In genomic region chr11:109610046-109610794, GRCm38 (mm10) we compare ENCODE assay signal across 8 mouse cellular contexts. TPM values are rescaled to one million over a fixed set of nuclear protein-coding genes. Genes with fewer than 3 reads are reported as not detected.
A peak's percentile ranks its signal among the peaks of the same experiment; 100 is the strongest.
DNase-seq lines count a peak whose midpoint lies in the region; ATAC-seq lines count a peak whose summit lies in the region.

No protein-coding gene starts in this region.

- H3K4me2 ChIP-seq in embryonic facial prominence, embryonic 12.5 days (replicated peaks) = peak overlapping the region; percentile 78
- H3K4me2 ChIP-seq in intestine, embryonic 15.5 days (replicated peaks) = peak overlapping the region; percentile 86

- H3K9ac ChIP-seq in embryonic facial prominence, embryonic 12.5 days = peak overlapping the region; percentile 72
- H3K9ac ChIP-seq in intestine, embryonic 15.5 days = peak overlapping the region; percentile 82

- WGBS in embryonic facial prominence, embryonic 12.5 days = 8% methylated on average over 9 of the region's 9 CpGs
- WGBS in intestine, embryonic 15.5 days = 10% methylated on average over 9 of the region's 9 CpGs
- 37% methylated on average over 9 of the region's 9 CpGs for WGBS in macrophage (ENCODE audit: missing documents)

- peaks cover 24% of the 10 kb centered on the region for H3K36me3 ChIP-seq in megakaryocyte, embryonic 14.5 days (replicated peaks; ENCODE audit: low read length)
- no peaks in the 10 kb centered on the region for H3K36me3 ChIP-seq in embryonic facial prominence, embryonic 12.5 days
- no peaks in the 10 kb centered on the region for H3K36me3 ChIP-seq in intestine, embryonic 15.5 days
- H3K36me3 ChIP-seq in macrophage (ENCODE audit: inconsistent target) = no peaks in the 10 kb centered on the region

- peaks cover 56% of the 10 kb centered on the region for H3K4me1 ChIP-seq in megakaryocyte, embryonic 14.5 days
- peaks cover 13% of the 10 kb centered on the region for H3K4me1 ChIP-seq in embryonic facial prominence, embryonic 12.5 days
- peaks cover 12% of the 10 kb centered on the region; the same call in 1 of the 2 replicates for H3K4me1 ChIP-seq in intestine, embryonic 15.5 days (replicated peaks)

- peak overlapping the region; percentile 100 for H3K4me3 ChIP-seq in megakaryocyte, embryonic 14.5 days (replicated peaks)
- peak overlapping the region; percentile 73 for H3K4me3 ChIP-seq in embryonic facial prominence, embryonic 12.5 days
- peak overlapping the region; percentile 81 for H3K4me3 ChIP-seq in intestine, embryonic 15.5 days (replicated peaks)
- H3K4me3 ChIP-seq in macrophage (ENCODE audit: inconsistent target) = peak overlapping the region; percentile 50

- H3K9me3 ChIP-seq in megakaryocyte, embryonic 14.5 days = no peaks in the 10 kb centered on the region
- H3K9me3 ChIP-seq in embryonic facial prominence, embryonic 12.5 days = no peaks in the 10 kb centered on the region
- no peaks in the 10 kb centered on the region for H3K9me3 ChIP-seq in intestine, embryonic 15.5 days

- H3K27me3 ChIP-seq in megakaryocyte, embryonic 14.5 days (replicated peaks) = no peaks in the 10 kb centered on the region
- no peaks in the 10 kb centered on the region for H3K27me3 ChIP-seq in embryonic facial prominence, embryonic 12.5 days
- no peaks in the 10 kb centered on the region for H3K27me3 ChIP-seq in intestine, embryonic 15.5 days (replicated peaks)

- peak overlapping the region; percentile 82; the same call in 1 of the 2 replicates for H3K27ac ChIP-seq in embryonic facial prominence, embryonic 12.5 days
- no peak overlapping the region for H3K27ac ChIP-seq in intestine, embryonic 15.5 days
- no peak overlapping the region for H3K27ac ChIP-seq in macrophage

- no peak for DNase-seq in cerebellum, postnatal 4 days (ENCODE audit: low spot score in 2 of 2)
- DNase-seq in layer of hippocampus, adult 8-10 months (ENCODE audit: low spot score in 2 of 2) = no peak
- no peak for DNase-seq in urinary bladder, postnatal 10 days (ENCODE audit: low spot score)

- H3K79me2 ChIP-seq in macrophage (ENCODE audit: inconsistent target) = no peaks in the 10 kb centered on the region

- ATAC-seq in megakaryocyte, adult 5-6 weeks (ENCODE audit: poor library complexity, severe bottlenecking) = no peak
- ATAC-seq in embryonic facial prominence, embryonic 12.5 days (ENCODE audit: insufficient number of reproducible peaks, insufficient read depth, low FRiP score, low TSS enrichment) = no peak
- no peak for ATAC-seq in intestine, embryonic 15.5 days

RNA-seq across cellular contexts. Expression of gene Wipi1, which starts 1.5 kb away (rescaled TPM):
- 21.3 and 44.1 TPM in 2 replicates for polyA plus RNA-seq in megakaryocyte, embryonic 14.5 days (2012; ENCODE audit: insufficient read depth, low replicate concordance)
- total RNA-seq in megakaryocyte, adult 5-6 weeks (2015) = 13.8 and 14.2 TPM in 2 replicates
- 7.6 and 10.0 TPM in 2 replicates for total RNA-seq in megakaryocyte, adult 5-6 weeks (2017)
- polyA plus RNA-seq in embryonic facial prominence, embryonic 12.5 days (2016; fragmentation: Nextera tagmentation; extraction: Ambion mirVana) = 38.6 and 43.0 TPM in 2 replicates
- polyA plus RNA-seq in intestine, embryonic 15.5 days (2015; fragmentation: Nextera tagmentation; extraction: Ambion mirVana) = 27.4 and 30.4 TPM in 2 replicates
- 10 to 100 TPM in 7 of 26 experiments, 1 to 10 TPM in 19; 1.0 to 16.4 (median 7.5) TPM for total RNA-seq in macrophage (2018; cell fraction: chromatin; rRNA removed)
- total RNA-seq in macrophage (2018; cell fraction: cytosol; rRNA removed) = 10 to 100 TPM in 7 of 26 experiments, 1 to 10 TPM in 19; 5.6 to 13.5 (median 8.4) TPM
- 10 to 100 TPM in 2 of 26 experiments, 1 to 10 TPM in 24; 2.3 to 13.2 (median 5.4) TPM for total RNA-seq in macrophage (2018; cell fraction: nucleus; rRNA removed)
- 10.1 to 15.3 TPM (median 10.7 TPM) in 3 replicates for polyA plus RNA-seq in macrophage (2018)
- 10 to 100 TPM; 22.9 to 25.6 (median 23.6) TPM for total RNA-seq in layer of hippocampus, adult 8-10 months (2022)

RNA-seq across cellular contexts. Expression of gene Prkar1a, which starts 39.0 kb away (rescaled TPM):
- 69.4 and 141 TPM in 2 replicates for polyA plus RNA-seq in megakaryocyte, embryonic 14.5 days (2012; ENCODE audit: insufficient read depth, low replicate concordance)
- 96.1 and 98.1 TPM in 2 replicates for total RNA-seq in megakaryocyte, adult 5-6 weeks (2015)
- total RNA-seq in megakaryocyte, adult 5-6 weeks (2017) = 62.7 and 77.9 TPM in 2 replicates
- 375 and 392 TPM in 2 replicates for polyA plus RNA-seq in embryonic facial prominence, embryonic 12.5 days (2016; fragmentation: Nextera tagmentation; extraction: Ambion mirVana)
- 270 and 286 TPM in 2 replicates for polyA plus RNA-seq in intestine, embryonic 15.5 days (2015; fragmentation: Nextera tagmentation; extraction: Ambion mirVana)
- 100 to 1,000 TPM in 24 of 26 experiments, 10 to 100 TPM in 2; 70.8 to 161 (median 127) TPM for total RNA-seq in macrophage (2018; cell fraction: chromatin; rRNA removed)
- 100 to 1,000 TPM; 137 to 208 (median 174) TPM for total RNA-seq in macrophage (2018; cell fraction: cytosol; rRNA removed)
- 100 to 1,000 TPM in 25 of 26 experiments, 10 to 100 TPM in 1; 95.0 to 217 (median 139) TPM for total RNA-seq in macrophage (2018; cell fraction: nucleus; rRNA removed)
- polyA plus RNA-seq in macrophage (2018) = 144 to 219 TPM (median 175 TPM) in 3 replicates
- 100 to 1,000 TPM; 539 to 574 (median 549) TPM for total RNA-seq in layer of hippocampus, adult 8-10 months (2022)

Comparison
In these comparisons a context has a peak if more than half of its experiments do, and no peak if none do; other contexts are left out.
1. H3K4me3 ChIP-seq: peak in every context shown above with its lines; median percentile 100 in megakaryocyte, embryonic 14.5 days; 81 in intestine, embryonic 15.5 days; 73 in embryonic facial prominence, embryonic 12.5 days; 50 in macrophage.